26 mouse cellular contexts compared by ENCODE assay signal in the genomic region with DNA sequence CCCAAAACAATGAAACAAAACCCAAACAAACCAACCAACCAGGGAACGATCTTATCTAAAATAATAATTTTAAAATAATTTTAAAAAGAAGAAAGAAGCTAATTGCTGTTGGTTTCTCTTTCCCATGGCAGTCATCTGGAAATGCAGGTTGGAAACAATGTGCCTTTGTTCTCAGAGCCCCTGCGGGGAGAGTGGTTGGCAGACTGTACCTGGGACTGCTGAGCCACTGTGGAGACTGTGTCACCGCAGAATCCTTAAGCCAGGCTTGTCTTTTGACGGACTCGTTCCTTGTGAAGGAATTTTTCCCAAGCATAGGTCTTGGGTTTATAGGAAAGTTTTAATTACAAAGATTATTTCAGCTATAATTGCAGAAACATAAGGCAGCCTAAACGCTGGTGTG. TPM values are rescaled to one million over a fixed set of nuclear protein-coding genes. Genes with fewer than 3 reads are reported as not detected.
DNase-seq lines count a peak whose midpoint lies in the region; ATAC-seq and TF ChIP-seq lines count a peak whose summit lies in the region.
"Had no signal": no experiment of that assay in that cellular context is flagged by ENCODE, and none has a peak within 500 bp of the region (broad histone marks: within the 10 kb centered on the region; RNA-seq: fewer than 3 reads in every experiment).

No protein-coding gene starts in this region.

- no peak overlapping the region for H3K9ac ChIP-seq in lung, embryonic 14.5 days
- H3K9ac ChIP-seq: embryonic facial prominence, embryonic 13.5 days; embryonic facial prominence, embryonic 15.5 days; forebrain, embryonic 13.5 days; forebrain, embryonic 15.5 days; forebrain, postnatal 0 days had no signal

- WGBS in lung, embryonic 14.5 days = 68% methylated on average over 6 of the region's 6 CpGs
- WGBS in lung, adult 2 months = 77% methylated on average over 6 of the region's 6 CpGs

- H3K9me3 ChIP-seq in lung, embryonic 14.5 days (ENCODE audit: low read depth, low read length) = no peaks in the 10 kb centered on the region
- H3K9me3 ChIP-seq: embryonic facial prominence, embryonic 13.5 days; embryonic facial prominence, embryonic 15.5 days; forebrain, embryonic 13.5 days; forebrain, embryonic 15.5 days; G1E had no signal

- TF ChIP-seq CTCF in lung, embryonic 14.5 days (IDR thresholded peaks at IDR 0.05; ENCODE audit: low read depth) = no peak
- no peak for TF ChIP-seq CTCF in lung, adult 2 months (IDR thresholded peaks at IDR 0.05; ENCODE audit: insufficient read depth, low read length)
- TF ChIP-seq CTCF in brain, embryonic 14.5 days (IDR thresholded peaks at IDR 0.05; ENCODE audit: borderline replicate concordance, extremely low read depth, insufficient read depth, insufficient read length) = no peak

- TF ChIP-seq POLR2A in lung, adult 2 months (IDR thresholded peaks at IDR 0.05; ENCODE audit: borderline replicate concordance, extremely low read depth, low read depth, low read length) = no peak
- no peak for TF ChIP-seq POLR2A in brain, embryonic 14.5 days (IDR thresholded peaks at IDR 0.05; ENCODE audit: borderline replicate concordance, extremely low read depth, insufficient read depth, insufficient read length, poor library complexity, severe bottlenecking)

- peaks cover 29% of the 10 kb centered on the region for H3K36me3 ChIP-seq in lung, embryonic 14.5 days (ENCODE audit: insufficient read depth)
- H3K36me3 ChIP-seq: G1E had no signal

- H3K4me2 ChIP-seq in lung, embryonic 14.5 days = no peak overlapping the region
- H3K4me2 ChIP-seq: embryonic facial prominence, embryonic 13.5 days; embryonic facial prominence, embryonic 15.5 days; forebrain, embryonic 13.5 days; forebrain, embryonic 15.5 days had no signal

- no peaks in the 10 kb centered on the region for H3K4me1 ChIP-seq in lung, embryonic 14.5 days (ENCODE audit: insufficient read depth)
- no peaks in the 10 kb centered on the region for H3K4me1 ChIP-seq in lung, adult 2 months (ENCODE audit: control insufficient read depth, insufficient read depth, low read length)
- H3K4me1 ChIP-seq: embryonic facial prominence, embryonic 13.5 days; embryonic facial prominence, embryonic 15.5 days; forebrain, embryonic 13.5 days; forebrain, embryonic 15.5 days had no signal

- DNase-seq in lung, embryonic 14.5 days = peak; percentile 23
- no peak for DNase-seq in lung, adult 2 months
- DNase-seq in Muller cell, postnatal 12 days (ENCODE audit: inconsistent ontology term) = peak; percentile 26
- peak; percentile 19 for DNase-seq in brain, embryonic 14.5 days (ENCODE audit: low read depth)
- peak; percentile 70 for DNase-seq in gonadal fat pad, adult 2 months (ENCODE audit: low read depth)
- DNase-seq in ovary, postnatal 14 days (ENCODE audit: low spot score) = no peak
- no peak for DNase-seq in layer of hippocampus, postnatal 36 days
- DNase-seq: adrenal gland, adult 2 months; adrenal gland, postnatal 10 days; adrenal gland, postnatal 25 days; B cell, adult 2 months; cerebellum, adult 11 months; cerebellum, adult 8-10 months; cerebellum, adult 9-11 months; cerebellum, postnatal 14 days; cerebellum, postnatal 36 days; embryo, embryonic 11 days; forebrain, postnatal 0 days had no signal

- ATAC-seq in lung, embryonic 14.5 days (ENCODE audit: insufficient read depth) = no peak
- ATAC-seq: CD4-positive, CD25-positive, alpha-beta regulatory T cell, adult 4 months; forebrain, embryonic 13.5 days; forebrain, embryonic 15.5 days; forebrain, postnatal 0 days had no signal

- H3K27me3 ChIP-seq in lung, embryonic 14.5 days (ENCODE audit: insufficient read depth, low read length) = no peaks in the 10 kb centered on the region
- H3K27me3 ChIP-seq: embryonic facial prominence, embryonic 13.5 days; embryonic facial prominence, embryonic 15.5 days; forebrain, embryonic 13.5 days; forebrain, embryonic 15.5 days had no signal

- H3K27ac ChIP-seq in lung, embryonic 14.5 days (ENCODE audit: low read depth) = no peak overlapping the region
- H3K27ac ChIP-seq: embryonic facial prominence, embryonic 13.5 days; embryonic facial prominence, embryonic 15.5 days; forebrain, embryonic 13.5 days; forebrain, embryonic 15.5 days had no signal

- no peak overlapping the region for H3K4me3 ChIP-seq in lung, embryonic 14.5 days (ENCODE audit: low read depth, low read length)
- no peak overlapping the region for H3K4me3 ChIP-seq in lung, adult 2 months (replicated peaks; ENCODE audit: extremely low read depth, low read depth, low read length)
- H3K4me3 ChIP-seq: embryonic facial prominence, embryonic 13.5 days; embryonic facial prominence, embryonic 15.5 days; erythroblast, embryonic 14.5 days; forebrain, embryonic 13.5 days; forebrain, embryonic 15.5 days had no signal

RNA-seq across cellular contexts. Expression of a gene that starts 57.2 kb away (rescaled TPM):
- 11.6 and 13.4 TPM in 2 replicates for polyA plus RNA-seq in lung, embryonic 14.5 days (2014; fragmentation: Nextera tagmentation; extraction: Ambion mirVana)
- polyA plus RNA-seq in lung, adult 2 months (2012; rRNA removed) = 42.8 and 65.2 TPM in 2 replicates
- 114 and 189 TPM in 2 replicates for polyA plus RNA-seq in brain, embryonic 14.5 days (2012; rRNA removed)
- 19.7 and 20.5 TPM in 2 replicates for polyA plus RNA-seq in gonadal fat pad, adult 2 months (2012; rRNA removed)
- total RNA-seq in layer of hippocampus, postnatal 36 days (2021) = 100 to 1,000 TPM; 224 to 268 TPM
- total RNA-seq: CH12.LX had no signal
- polyA plus RNA-seq: G1E had no signal

RNA-seq across cellular contexts. Expression of a gene that starts 59.6 kb away (rescaled TPM):
- polyA plus RNA-seq in lung, embryonic 14.5 days (2014; fragmentation: Nextera tagmentation; extraction: Ambion mirVana) = 23.2 and 26.7 TPM in 2 replicates
- polyA plus RNA-seq in lung, adult 2 months (2012; rRNA removed) = 282 and 307 TPM in 2 replicates
- 56.0 and 57.7 TPM in 2 replicates for polyA plus RNA-seq in brain, embryonic 14.5 days (2012; rRNA removed)
- 128 and 141 TPM in 2 replicates for polyA plus RNA-seq in gonadal fat pad, adult 2 months (2012; rRNA removed)
- total RNA-seq in layer of hippocampus, postnatal 36 days (2021) = 10 to 100 TPM; 51.5 to 61.5 TPM
- polyA plus RNA-seq: G1E had no signal

Comparison
In these comparisons a context has a peak if more than half of its experiments do, and no peak if none do; other contexts are left out.
1. DNase-seq: peak in lung, embryonic 14.5 days (single experiment), Muller cell, postnatal 12 days (single experiment), brain, embryonic 14.5 days (single experiment) and gonadal fat pad, adult 2 months (single experiment); none in lung, adult 2 months (single experiment), ovary, postnatal 14 days (single experiment) and layer of hippocampus, postnatal 36 days (0 of 2).